ENCODE assay signal across 26 mouse cellular contexts in genomic region chr10:78473434-78473833, GRCm38 (mm10). TPM values are rescaled to one million over a fixed set of nuclear protein-coding genes. Genes with fewer than 3 reads are reported as not detected.
"Had no signal": no experiment of that assay in that cellular context is flagged by ENCODE, and none has a peak within 500 bp of the region (broad histone marks: within the 10 kb centered on the region; RNA-seq: fewer than 3 reads in every experiment).

No protein-coding gene starts in this region.

- ATAC-seq: inflammation-experienced regulatory T-cells, adult 6 months; intestine, embryonic 16.5 days; liver, embryonic 12.5 days; midbrain, embryonic 13.5 days; midbrain, embryonic 16.5 days had no signal

- DNase-seq: layer of hippocampus, adult 9-11 months; liver; lung, adult 18-20 months; lung, postnatal 10 days; lung, postnatal 36 days; thymus, adult 18-20 months; thymus, postnatal 36 days had no signal

- H3K4me1 ChIP-seq: liver, embryonic 12.5 days; lung, embryonic 15.5 days had no signal

- H3K9ac ChIP-seq: limb, embryonic 13.5 days; liver, embryonic 12.5 days; liver, embryonic 15.5 days; lung, embryonic 15.5 days; midbrain, embryonic 13.5 days; neural tube, embryonic 13.5 days had no signal

- H3K27me3 ChIP-seq: lung, embryonic 15.5 days; midbrain, embryonic 13.5 days; neural tube, embryonic 13.5 days had no signal

- H3K9me3 ChIP-seq: limb, embryonic 10.5 days; limb, embryonic 13.5 days; liver, embryonic 12.5 days; liver, embryonic 15.5 days; lung, embryonic 15.5 days; megakaryocyte, embryonic 14.5 days; midbrain, embryonic 10.5 days; midbrain, embryonic 13.5 days; neural tube, embryonic 13.5 days had no signal

- H3K27ac ChIP-seq: layer of hippocampus, adult 2 months; limb, embryonic 10.5 days; limb, embryonic 13.5 days; liver, embryonic 12.5 days; liver, embryonic 15.5 days; lung, embryonic 15.5 days; midbrain, embryonic 10.5 days; midbrain, embryonic 13.5 days; neural tube, embryonic 13.5 days had no signal

- H3K36me3 ChIP-seq: limb, embryonic 10.5 days; limb, embryonic 13.5 days; liver, embryonic 12.5 days; liver, embryonic 15.5 days; lung, embryonic 15.5 days; midbrain, embryonic 10.5 days; midbrain, embryonic 13.5 days; neural tube, embryonic 13.5 days had no signal

- H3K4me3 ChIP-seq: layer of hippocampus, adult 2 months; limb, embryonic 10.5 days; limb, embryonic 13.5 days; liver, embryonic 12.5 days; liver, embryonic 15.5 days; lung, embryonic 15.5 days; megakaryocyte, embryonic 14.5 days; midbrain, embryonic 10.5 days; midbrain, embryonic 13.5 days; myocyte; neural tube, embryonic 13.5 days had no signal

- H3K4me2 ChIP-seq: limb, embryonic 13.5 days; liver, embryonic 12.5 days; liver, embryonic 15.5 days; lung, embryonic 15.5 days; midbrain, embryonic 13.5 days; neural tube, embryonic 13.5 days had no signal

RNA-seq across cellular contexts. Expression of gene Olfr1358, which starts 43.8 kb away (rescaled TPM):
- polyA plus RNA-seq: inflammation-experienced regulatory T-cells, adult 6 months; intestine, embryonic 16.5 days; large intestine, adult 2 months; limb, embryonic 10.5 days; limb, embryonic 13.5 days; liver, embryonic 12.5 days; liver, embryonic 15.5 days; lung, embryonic 15.5 days; midbrain, embryonic 10.5 days; midbrain, embryonic 13.5 days; midbrain, embryonic 16.5 days; myocyte; neural tube, embryonic 13.5 days; small intestine, adult 2 months; spleen, adult 2 months; stomach, embryonic 16.5 days; urinary bladder, adult 2 months had no signal
